Mouse (Mus musculus) adrenal gland, postnatal 4 days (tissue): ENCODE measurements around the gene Nrp2. TPM values are rescaled to one million over a fixed set of nuclear protein-coding genes. Genes with fewer than 3 reads are reported as not detected.

ENCODE experiments used
- DNase-seq, 2 experiments: peaks; one replicate each; pipeline ENCODE4 v3.0.0; 2021 to 2022; ENCODE audit warnings: low spot score in 2 of 2, mixed read lengths in 2 of 2
- total RNA-seq, 2 experiments: library from RNA; stranded (reverse); gene quantifications; 2 replicates each; pipeline ENCODE4 v1.2.3; 2021

Gene Nrp2
- total RNA-seq, 2 experiments from 2014 or later: 42.5 to 51.6 TPM

- no peak for DNase-seq
These were observed 148.2 kb downstream of the Nrp2 start for GRCm38 (mm10) chr1:62850990-62851940.

GRCm38 (mm10) chr1:62853362-62853761 lies 150.3 kb downstream of the Nrp2 start:
- no peak for DNase-seq

GRCm38 (mm10) chr1:62853996-62854395 lies 150.9 kb downstream of the Nrp2 start:
- DNase-seq: no peak

- no peak for DNase-seq
These were observed 156.0 kb downstream of the Nrp2 start for GRCm38 (mm10) chr1:62859098-62859497.

GRCm38 (mm10) chr1:62859556-62860300 lies 156.6 kb downstream of the Nrp2 start:
- no peak for DNase-seq

- no peak for DNase-seq
These were observed 157.2 kb downstream of the Nrp2 start for GRCm38 (mm10) chr1:62860327-62860726.

- no peak for DNase-seq
These were observed 157.7 kb downstream of the Nrp2 start for GRCm38 (mm10) chr1:62860788-62861187.
